In genomic region chr2:24846557-24846956, GRCm38 (mm10) we compare ENCODE assay signal across 27 mouse cellular contexts.
DNase-seq lines count a peak whose midpoint lies in the region; ATAC-seq and TF ChIP-seq lines count a peak whose summit lies in the region.
"Had no signal": no experiment of that assay in that cellular context is flagged by ENCODE, and none has a peak within 500 bp of the region (broad histone marks: within the 10 kb centered on the region; RNA-seq: fewer than 3 reads in every experiment).

No protein-coding gene starts in this region.

- 0 out of 2 replicates have a peak, but pooled peaks have one; percentile 41 for ATAC-seq in embryonic facial prominence, embryonic 12.5 days (ENCODE audit: insufficient number of reproducible peaks, insufficient read depth, low FRiP score, low TSS enrichment)
- peak; percentile 60; the same call in 1 of the 2 replicates for ATAC-seq in intestine, embryonic 16.5 days
- no peak for ATAC-seq in intestine, embryonic 15.5 days
- ATAC-seq in intestine, postnatal 0 days: no peak
- ATAC-seq: activated CD4-positive, CD25-positive, alpha-beta regulatory T cell, adult 4 months; CD4-positive, CD25-positive, alpha-beta regulatory T cell, adult 4 months; forebrain, embryonic 16.5 days; Patski had no signal

- no peak overlapping the region for H3K4me2 ChIP-seq in embryonic facial prominence, embryonic 12.5 days (replicated peaks)
- H3K4me2 ChIP-seq in intestine, embryonic 16.5 days (ENCODE audit: low read depth, low read length): no peak overlapping the region
- no peak overlapping the region for H3K4me2 ChIP-seq in intestine, embryonic 15.5 days (replicated peaks)
- H3K4me2 ChIP-seq in intestine, postnatal 0 days (replicated peaks; ENCODE audit: low read depth): no peak overlapping the region
- H3K4me2 ChIP-seq: embryonic facial prominence, embryonic 13.5 days; embryonic facial prominence, embryonic 15.5 days; forebrain, embryonic 12.5 days had no signal

- DNase-seq in embryonic facial prominence, embryonic 10.5 days (ENCODE audit: low spot score): no peak
- no peak for DNase-seq in kidney, adult 9 months
- DNase-seq: adrenal gland, postnatal 10 days; adrenal gland, postnatal 25 days; B cell, adult 2 months; cerebellum, adult 11 months; cerebellum, adult 18-20 months; cerebellum, adult 8-10 months; cerebellum, adult 9-11 months; cerebellum, postnatal 14 days; cerebellum, postnatal 36 days; embryo, embryonic 11 days had no signal

- no peaks in the 10 kb centered on the region for H3K9me3 ChIP-seq in embryonic facial prominence, embryonic 12.5 days
- H3K9me3 ChIP-seq in embryonic facial prominence, embryonic 10.5 days: no peaks in the 10 kb centered on the region
- H3K9me3 ChIP-seq in intestine, embryonic 16.5 days (ENCODE audit: control insufficient read depth, low read length): no peaks in the 10 kb centered on the region
- H3K9me3 ChIP-seq in intestine, embryonic 15.5 days: no peaks in the 10 kb centered on the region
- no peaks in the 10 kb centered on the region for H3K9me3 ChIP-seq in intestine, postnatal 0 days (ENCODE audit: control insufficient read depth)
- H3K9me3 ChIP-seq: embryonic facial prominence, embryonic 13.5 days; embryonic facial prominence, embryonic 15.5 days; forebrain, embryonic 10.5 days; forebrain, embryonic 12.5 days; G1E had no signal

- H3K4me3 ChIP-seq in embryonic facial prominence, embryonic 12.5 days: no peak overlapping the region
- H3K4me3 ChIP-seq in embryonic facial prominence, embryonic 10.5 days: no peak overlapping the region
- no peak overlapping the region for H3K4me3 ChIP-seq in intestine, embryonic 16.5 days (ENCODE audit: low read length)
- no peak overlapping the region for H3K4me3 ChIP-seq in intestine, embryonic 15.5 days (replicated peaks)
- H3K4me3 ChIP-seq in intestine, postnatal 0 days (ENCODE audit: low read depth, low read length): no peak overlapping the region
- H3K4me3 ChIP-seq: embryonic facial prominence, embryonic 13.5 days; embryonic facial prominence, embryonic 15.5 days; erythroblast, embryonic 14.5 days; forebrain, embryonic 10.5 days; forebrain, embryonic 12.5 days had no signal

- no peak for TF ChIP-seq CTCF in intestine, postnatal 0 days (IDR thresholded peaks at IDR 0.05; ENCODE audit: low read depth)

- no peaks in the 10 kb centered on the region for H3K27me3 ChIP-seq in embryonic facial prominence, embryonic 12.5 days
- H3K27me3 ChIP-seq in embryonic facial prominence, embryonic 10.5 days (replicated peaks; ENCODE audit: low read depth, poor library complexity, severe bottlenecking): no peaks in the 10 kb centered on the region
- H3K27me3 ChIP-seq in intestine, embryonic 16.5 days (replicated peaks; ENCODE audit: control insufficient read depth, insufficient read depth, low read length): no peaks in the 10 kb centered on the region
- H3K27me3 ChIP-seq in intestine, embryonic 15.5 days (replicated peaks): no peaks in the 10 kb centered on the region
- no peaks in the 10 kb centered on the region for H3K27me3 ChIP-seq in intestine, postnatal 0 days (replicated peaks; ENCODE audit: control insufficient read depth, insufficient read depth, low read length)
- H3K27me3 ChIP-seq: CH12.LX; embryonic facial prominence, embryonic 13.5 days; embryonic facial prominence, embryonic 15.5 days; forebrain, embryonic 12.5 days; Patski had no signal

- WGBS in embryonic facial prominence, embryonic 12.5 days: 78% methylated on average over 1 of the region's 1 CpGs
- WGBS in embryonic facial prominence, embryonic 10.5 days: 92% methylated on average over 1 of the region's 1 CpGs
- 74% methylated on average over 1 of the region's 1 CpGs for WGBS in intestine, embryonic 16.5 days
- 56% methylated on average over 1 of the region's 1 CpGs for WGBS in intestine, embryonic 15.5 days
- WGBS in intestine, postnatal 0 days: 31% methylated on average over 1 of the region's 1 CpGs

- H3K27ac ChIP-seq in embryonic facial prominence, embryonic 12.5 days: no peak overlapping the region
- H3K27ac ChIP-seq in embryonic facial prominence, embryonic 10.5 days (replicated peaks): no peak overlapping the region
- H3K27ac ChIP-seq in intestine, embryonic 16.5 days (ENCODE audit: low read length): no peak overlapping the region
- no peak overlapping the region for H3K27ac ChIP-seq in intestine, embryonic 15.5 days
- peak overlapping the region; percentile 15; the same call in 1 of the 2 replicates for H3K27ac ChIP-seq in intestine, postnatal 0 days (ENCODE audit: low read depth, low read length)
- H3K27ac ChIP-seq: embryonic facial prominence, embryonic 13.5 days; embryonic facial prominence, embryonic 15.5 days; forebrain, embryonic 10.5 days; forebrain, embryonic 12.5 days had no signal

- H3K9ac ChIP-seq in embryonic facial prominence, embryonic 12.5 days: no peak overlapping the region
- H3K9ac ChIP-seq in intestine, embryonic 16.5 days (ENCODE audit: low read depth, low read length): no peak overlapping the region
- no peak overlapping the region for H3K9ac ChIP-seq in intestine, embryonic 15.5 days
- H3K9ac ChIP-seq in intestine, postnatal 0 days (ENCODE audit: low read depth, low read length): no peak overlapping the region
- H3K9ac ChIP-seq: embryonic facial prominence, embryonic 13.5 days; embryonic facial prominence, embryonic 15.5 days; forebrain, embryonic 12.5 days had no signal

- H3K36me3 ChIP-seq in embryonic facial prominence, embryonic 12.5 days: peaks cover 43% of the 10 kb centered on the region
- H3K36me3 ChIP-seq in embryonic facial prominence, embryonic 10.5 days (replicated peaks): peaks cover 98% of the 10 kb centered on the region
- peaks cover 11% of the 10 kb centered on the region; the same call in 1 of the 2 replicates for H3K36me3 ChIP-seq in intestine, embryonic 16.5 days (ENCODE audit: control insufficient read depth, insufficient read depth, low read length)
- H3K36me3 ChIP-seq in intestine, embryonic 15.5 days: peaks cover 21% of the 10 kb centered on the region
- peaks cover 56% of the 10 kb centered on the region for H3K36me3 ChIP-seq in intestine, postnatal 0 days (ENCODE audit: control insufficient read depth, insufficient read depth)

- no peaks in the 10 kb centered on the region for H3K4me1 ChIP-seq in embryonic facial prominence, embryonic 12.5 days
- H3K4me1 ChIP-seq in embryonic facial prominence, embryonic 10.5 days: no peaks in the 10 kb centered on the region
- no peaks in the 10 kb centered on the region for H3K4me1 ChIP-seq in intestine, embryonic 16.5 days (ENCODE audit: control insufficient read depth, insufficient read depth, low read length)
- H3K4me1 ChIP-seq in intestine, embryonic 15.5 days (replicated peaks): no peaks in the 10 kb centered on the region
- no peaks in the 10 kb centered on the region for H3K4me1 ChIP-seq in intestine, postnatal 0 days (replicated peaks; ENCODE audit: control insufficient read depth, insufficient read depth, low read length)
- H3K4me1 ChIP-seq: embryonic facial prominence, embryonic 13.5 days; embryonic facial prominence, embryonic 15.5 days; forebrain, embryonic 10.5 days; forebrain, embryonic 12.5 days had no signal

Comparison
In these comparisons a context has a peak if more than half of its experiments do, and no peak if none do; other contexts are left out.
1. ATAC-seq: peak in embryonic facial prominence, embryonic 12.5 days (single experiment) and intestine, embryonic 16.5 days (single experiment); none in intestine, embryonic 15.5 days (single experiment) and intestine, postnatal 0 days (single experiment).